Mouse (Mus musculus): Measurements from ENCODE around the gene Ctsk. TPM values are rescaled to one million over a fixed set of nuclear protein-coding genes. Genes with fewer than 3 reads are reported as not detected.
"Not testable (repeated sequence)": the region's sequence is repeated elsewhere in the genome, so short reads cannot be mapped to it uniquely, and the experiment has no call there.

Gene Ctsk
- polyA plus RNA-seq, 1 experiment, result not detected

DNA sequence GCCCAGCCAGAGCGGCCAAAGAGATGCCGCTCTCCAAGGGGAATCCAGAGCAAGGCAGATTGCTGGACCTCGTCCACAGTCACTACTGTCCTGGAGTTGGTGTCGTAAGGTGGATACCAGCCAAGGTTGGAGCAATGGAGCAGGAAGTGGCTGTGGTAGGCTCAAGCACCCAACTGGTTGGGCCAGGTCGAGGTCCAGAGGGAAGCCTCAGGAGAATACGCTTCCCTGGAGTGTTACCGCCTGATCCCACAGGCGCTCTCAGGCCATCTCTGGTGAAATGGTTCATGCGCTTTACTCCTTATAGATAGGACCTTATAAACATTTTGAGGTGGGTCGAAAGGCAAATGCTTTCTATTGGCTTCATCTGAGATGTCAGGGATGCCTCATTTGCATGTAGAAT, 39.9 kb downstream of the Ctsk start:
- TF ChIP-seq FLI1 (IDR thresholded peaks at IDR 0.05; ENCODE audit: low read length), result no peak
- no peak for TF ChIP-seq GATA1 (IDR thresholded peaks at IDR 0.05; ENCODE audit: borderline replicate concordance, low read length)
- H3K27me3 ChIP-seq (replicated peaks), result peaks cover 5% of the 10 kb centered on the region
- H3K9me3 ChIP-seq, result peaks cover 7% of the 10 kb centered on the region
- H3K4me3 ChIP-seq (replicated peaks), result no peak overlapping the region
- H3K36me3 ChIP-seq (replicated peaks; ENCODE audit: low read length), result no peaks in the 10 kb centered on the region
- H3K4me1 ChIP-seq, result peaks cover 22% of the 10 kb centered on the region

DNA sequence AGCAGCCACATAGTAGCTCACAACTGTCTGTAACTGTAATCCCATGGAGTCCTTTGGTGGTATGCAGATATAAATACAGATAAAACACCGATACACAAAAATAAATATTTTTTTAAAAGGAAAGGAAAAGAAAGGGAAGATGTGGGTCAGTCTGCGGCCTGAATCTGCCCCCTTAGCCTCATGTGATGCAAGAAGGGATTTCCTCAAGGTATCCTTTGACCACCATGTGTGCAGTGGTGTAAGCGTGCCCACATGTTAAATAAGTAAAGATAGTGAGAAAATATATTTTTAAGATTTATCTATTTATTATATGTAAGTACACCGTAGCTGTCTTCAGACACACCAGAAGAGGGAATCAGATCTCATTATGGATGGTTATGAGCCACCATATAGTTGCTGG, 40.8 kb downstream of the Ctsk start:
- Histone ChIP-seq H3K4me1 (peaks cover 22% of the 10 kb centered on the region), H3K9me3 (peaks cover 7% of the 10 kb centered on the region), H3K36me3 (replicated peaks; ENCODE audit: low read length) (no peaks in the 10 kb centered on the region), H3K27me3 (replicated peaks) (peaks cover 13% of the 10 kb centered on the region), H3K4me3 (replicated peaks) (no peak overlapping the region)
- no peak for TF ChIP-seq FLI1 (IDR thresholded peaks at IDR 0.05; ENCODE audit: low read length)
- no peak for TF ChIP-seq GATA1 (IDR thresholded peaks at IDR 0.05; ENCODE audit: borderline replicate concordance, low read length)

DNA sequence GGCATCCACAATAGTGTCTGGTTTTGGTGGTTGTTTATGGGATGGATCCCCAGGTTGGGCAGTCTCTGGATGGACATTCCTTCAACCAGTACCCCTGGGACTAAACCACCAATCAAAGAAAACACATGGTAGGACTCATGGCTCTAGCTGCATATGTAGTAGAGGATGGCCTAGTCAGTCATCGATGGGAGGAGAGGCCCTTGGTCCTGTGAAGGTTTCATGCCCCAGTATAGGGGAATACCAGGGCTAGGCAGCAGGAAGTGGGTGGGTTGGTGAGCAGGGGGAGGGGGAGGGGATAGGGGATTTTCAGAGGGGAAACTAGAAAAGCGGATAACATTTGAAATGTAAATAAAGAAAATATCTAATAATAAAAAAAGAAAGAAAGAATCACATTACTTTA, 42.1 kb downstream of the Ctsk start:
- H3K4me1 ChIP-seq, result peaks cover 22% of the 10 kb centered on the region
- not testable (repeated sequence) for H3K9me3 ChIP-seq; H3K36me3 ChIP-seq (replicated peaks; ENCODE audit: low read length); H3K4me3 ChIP-seq (replicated peaks)
- peaks cover 21% of the 10 kb centered on the region for H3K27me3 ChIP-seq (replicated peaks)

DNA sequence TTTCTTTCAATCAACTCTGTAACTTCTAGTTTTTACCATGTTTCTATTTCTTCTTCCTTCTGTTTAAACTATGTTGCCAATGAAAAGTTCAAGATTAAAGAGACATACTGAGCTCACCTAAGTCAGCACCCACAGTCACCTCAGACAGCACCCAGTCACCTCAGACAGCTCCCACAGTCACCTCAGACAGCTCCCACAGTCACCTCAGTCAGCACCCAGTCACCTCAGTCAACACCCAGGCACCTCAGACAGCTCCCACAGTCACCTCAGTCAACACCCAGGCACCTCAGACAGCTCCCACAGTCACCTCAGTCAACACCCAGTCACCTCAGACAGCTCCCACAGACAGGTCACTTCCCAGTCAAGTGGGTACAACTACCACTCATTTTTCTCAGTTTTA, 43.1 kb downstream of the Ctsk start:
- Histone ChIP-seq H3K4me1 (peaks cover 22% of the 10 kb centered on the region), H3K9me3 (0 out of 2 replicates have a peak, but pooled peaks cover 2% of the 10 kb centered on the region), H3K27me3 (replicated peaks) (peaks cover 24% of the 10 kb centered on the region), H3K36me3 (replicated peaks; ENCODE audit: low read length) (no peaks in the 10 kb centered on the region), H3K4me3 (replicated peaks) (no peak overlapping the region)
- TF ChIP-seq GATA1 (IDR thresholded peaks at IDR 0.05; ENCODE audit: borderline replicate concordance, low read length) (no peak), FLI1 (IDR thresholded peaks at IDR 0.05; ENCODE audit: low read length) (no peak)

DNA sequence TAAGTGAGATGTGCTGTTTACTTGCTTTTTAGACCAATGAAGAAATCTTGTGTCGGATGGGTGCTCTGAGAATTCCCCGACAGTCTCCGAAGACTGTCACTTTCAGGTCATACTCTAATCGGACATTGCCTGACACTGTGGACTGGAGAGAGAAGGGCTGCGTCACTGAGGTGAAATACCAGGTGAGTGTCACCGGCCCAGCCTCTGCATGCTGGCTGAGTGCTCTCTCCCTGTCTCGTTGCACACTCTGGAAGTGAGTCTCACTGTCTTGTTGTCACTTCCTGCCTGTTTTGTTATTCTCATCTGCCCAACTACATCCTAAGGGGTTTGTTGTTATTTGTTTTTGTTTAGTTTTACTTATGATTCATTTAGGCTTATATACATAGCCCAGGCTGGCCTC, 43.9 kb downstream of the Ctsk start:
- no peaks in the 10 kb centered on the region for H3K36me3 ChIP-seq (replicated peaks; ENCODE audit: low read length)
- TF ChIP-seq FLI1 (IDR thresholded peaks at IDR 0.05; ENCODE audit: low read length) (no peak), GATA1 (IDR thresholded peaks at IDR 0.05; ENCODE audit: borderline replicate concordance, low read length) (no peak)
- no peaks in the 10 kb centered on the region for H3K9me3 ChIP-seq
- H3K27me3 ChIP-seq (replicated peaks), result peaks cover 26% of the 10 kb centered on the region
- peaks cover 22% of the 10 kb centered on the region for H3K4me1 ChIP-seq
- H3K4me3 ChIP-seq (replicated peaks), result peak overlapping the region; percentile 46

DNA sequence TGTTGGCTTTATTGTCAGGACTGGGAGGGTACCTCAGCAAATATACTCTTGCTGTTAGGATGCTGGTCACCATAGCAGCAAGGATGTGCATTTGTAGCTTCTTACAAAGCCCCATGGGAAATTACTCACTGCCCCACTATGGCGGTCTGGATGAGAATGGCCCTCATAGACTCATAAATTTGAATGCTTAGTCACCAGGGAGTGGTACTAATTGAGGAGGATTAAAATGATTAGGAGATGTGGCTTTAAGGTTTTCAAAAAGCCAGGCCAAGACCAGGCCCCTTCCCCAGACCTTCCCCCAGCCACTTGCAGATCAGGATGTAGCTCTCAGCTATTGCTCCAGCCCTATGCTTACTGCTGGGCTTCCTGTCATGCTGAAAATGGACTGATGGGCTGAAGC, 51.1 kb downstream of the Ctsk start:
- Histone ChIP-seq H3K36me3 (replicated peaks; ENCODE audit: low read length) (peaks cover 3% of the 10 kb centered on the region), H3K9me3 (peaks cover 11% of the 10 kb centered on the region), H3K4me3 (replicated peaks) (no peak overlapping the region), H3K4me1 (peaks cover 6% of the 10 kb centered on the region), H3K27me3 (replicated peaks) (peaks cover 12% of the 10 kb centered on the region)
- no peak for TF ChIP-seq GATA1 (IDR thresholded peaks at IDR 0.05; ENCODE audit: borderline replicate concordance, low read length)
- TF ChIP-seq FLI1 (IDR thresholded peaks at IDR 0.05; ENCODE audit: low read length), result no peak

DNA sequence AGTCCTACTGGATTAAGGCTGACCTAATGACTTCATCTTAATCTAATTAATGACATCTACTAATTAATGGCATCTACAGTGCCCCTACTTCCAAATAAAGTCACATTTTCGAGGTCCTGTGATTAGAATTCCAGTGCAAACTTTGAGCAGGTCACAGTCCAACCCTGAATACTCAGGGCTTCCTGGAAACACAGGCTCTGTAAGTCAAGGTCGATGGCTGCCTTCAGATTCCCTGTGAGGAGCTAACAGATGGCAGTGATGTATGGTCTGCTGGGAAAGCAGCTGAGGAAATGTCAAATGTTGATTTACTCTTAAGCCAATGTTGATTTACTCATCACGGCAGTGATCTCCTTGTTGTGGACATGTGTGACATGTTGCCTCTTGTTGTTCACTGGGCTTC, 54.9 kb downstream of the Ctsk start:
- H3K4me1 ChIP-seq, result peaks cover 6% of the 10 kb centered on the region
- no peak overlapping the region for H3K4me3 ChIP-seq (replicated peaks)
- TF ChIP-seq FLI1 (IDR thresholded peaks at IDR 0.05; ENCODE audit: low read length) (no peak), GATA1 (IDR thresholded peaks at IDR 0.05; ENCODE audit: borderline replicate concordance, low read length) (no peak)
- H3K36me3 ChIP-seq (replicated peaks; ENCODE audit: low read length), result peaks cover 3% of the 10 kb centered on the region
- peaks cover 3% of the 10 kb centered on the region for H3K27me3 ChIP-seq (replicated peaks)
- H3K9me3 ChIP-seq, result peaks cover 11% of the 10 kb centered on the region

Other genes starting within 250 kb of the Ctsk start
- gene Bnipl, start 248.1 kb upstream of the Ctsk start, polyA plus RNA-seq (2012; ENCODE audit: insufficient read depth, low replicate concordance), result 0.30 TPM in 1 of 2 replicates, not detected in the other
- 517 and 1,363 TPM in 2 replicates for gene Mindy1, start 217.9 kb upstream of the Ctsk start, polyA plus RNA-seq (2012; ENCODE audit: insufficient read depth, low replicate concordance)
- gene Prune1, start 217.2 kb upstream of the Ctsk start, polyA plus RNA-seq (2012; ENCODE audit: insufficient read depth, low replicate concordance), result 5.2 and 6.0 TPM in 2 replicates
- gene Anxa9, start 192.1 kb upstream of the Ctsk start, polyA plus RNA-seq (2012; ENCODE audit: insufficient read depth, low replicate concordance), result 0.66 TPM in 1 of 2 replicates, not detected in the other
- 36.9 and 124 TPM in 2 replicates for gene Cers2, start 184.5 kb upstream of the Ctsk start, polyA plus RNA-seq (2012; ENCODE audit: insufficient read depth, low replicate concordance)
- gene Setdb1, start 142.1 kb upstream of the Ctsk start, polyA plus RNA-seq (2012; ENCODE audit: insufficient read depth, low replicate concordance), result 2.3 and 6.3 TPM in 2 replicates
- gene 4930558C23Rik, start 96.4 kb upstream of the Ctsk start, polyA plus RNA-seq (2012; ENCODE audit: insufficient read depth, low replicate concordance), result not detected in 2 replicates
- 11.1 and 19.7 TPM in 2 replicates for gene Arnt, start 64.9 kb upstream of the Ctsk start, polyA plus RNA-seq (2012; ENCODE audit: insufficient read depth, low replicate concordance)
- gene Ctss, start 27.5 kb downstream of the Ctsk start, polyA plus RNA-seq (2012; ENCODE audit: insufficient read depth, low replicate concordance), result 3.5 and 24.7 TPM in 2 replicates
- gene Hormad1, start 60.4 kb downstream of the Ctsk start, polyA plus RNA-seq (2012; ENCODE audit: insufficient read depth, low replicate concordance), result not detected in 2 replicates
- 2.0 TPM in 1 of 2 replicates, not detected in the other for gene Golph3l, start 89.7 kb downstream of the Ctsk start, polyA plus RNA-seq (2012; ENCODE audit: insufficient read depth, low replicate concordance)
- 21.1 and 41.0 TPM in 2 replicates for gene Ensa, start 125.7 kb downstream of the Ctsk start, polyA plus RNA-seq (2012; ENCODE audit: insufficient read depth, low replicate concordance)
- gene Mcl1, start 159.5 kb downstream of the Ctsk start, polyA plus RNA-seq (2012; ENCODE audit: insufficient read depth, low replicate concordance), result 222 and 245 TPM in 2 replicates
- gene Adamtsl4, start 188.7 kb downstream of the Ctsk start, polyA plus RNA-seq (2012; ENCODE audit: insufficient read depth, low replicate concordance), result 0.83 TPM in 1 of 2 replicates, not detected in the other
- 274 and 549 TPM in 2 replicates for gene Ecm1, start 240.3 kb downstream of the Ctsk start, polyA plus RNA-seq (2012; ENCODE audit: insufficient read depth, low replicate concordance)

All from megakaryocyte, embryonic 14.5 days (primary cell).